Mouse (Mus musculus) T-cell, adult 2 months (primary cell): Measurements from ENCODE around the gene Klhl31.

Experiments used
- DNase-seq: peaks from one replicate; pipeline ENCODE4 v3.0.0; 2022; ENCODE audit warnings: low spot score

The Klhl31 gene

GRCm38 (mm10) chr9:77623318-77624050 is 12.8 kb upstream of the Klhl31 start:
- DNase-seq: no peak

GRCm38 (mm10) chr9:77624171-77624570 is 12.1 kb upstream of the Klhl31 start:
- DNase-seq: no peak

- no peak for DNase-seq
These were observed 7.6 kb upstream of the Klhl31 start for GRCm38 (mm10) chr9:77628676-77629075.

GRCm38 (mm10) chr9:77629708-77630107 is 6.6 kb upstream of the Klhl31 start:
- no peak for DNase-seq

GRCm38 (mm10) chr9:77630764-77631163 is 5.5 kb upstream of the Klhl31 start:
- no peak for DNase-seq

GRCm38 (mm10) chr9:77632432-77632831 is 3.9 kb upstream of the Klhl31 start:
- no peak for DNase-seq

- no peak for DNase-seq
These were observed 297 bp upstream of the Klhl31 start for GRCm38 (mm10) chr9:77636003-77636402.

GRCm38 (mm10) chr9:77637357-77637756 is 1.1 kb downstream of the Klhl31 start:
- no peak for DNase-seq

- DNase-seq: no peak
These were observed 8.9 kb downstream of the Klhl31 start for GRCm38 (mm10) chr9:77645176-77645575.

GRCm38 (mm10) chr9:77651847-77652246 is 15.5 kb downstream of the Klhl31 start:
- no peak for DNase-seq

- no peak for DNase-seq
These were observed 17.6 kb downstream of the Klhl31 start for GRCm38 (mm10) chr9:77653907-77654306.

GRCm38 (mm10) chr9:77655181-77655934 is 19.1 kb downstream of the Klhl31 start:
- peak; percentile 18 for DNase-seq

GRCm38 (mm10) chr9:77655935-77656288 is 19.6 kb downstream of the Klhl31 start:
- peak; percentile 41 for DNase-seq

GRCm38 (mm10) chr9:77662917-77663316 is 26.6 kb downstream of the Klhl31 start:
- DNase-seq: no peak

- DNase-seq: no peak
These were observed 33.8 kb downstream of the Klhl31 start for GRCm38 (mm10) chr9:77670095-77670494.

- DNase-seq: peak; percentile 5
These were observed 34.7 kb downstream of the Klhl31 start for GRCm38 (mm10) chr9:77671004-77671403.

GRCm38 (mm10) chr9:77673218-77673617 is 36.9 kb downstream of the Klhl31 start:
- no peak for DNase-seq

- no peak for DNase-seq
These were observed 37.7 kb downstream of the Klhl31 start for GRCm38 (mm10) chr9:77673986-77674385.

- DNase-seq: no peak
These were observed 48.6 kb downstream of the Klhl31 start for GRCm38 (mm10) chr9:77684938-77685337.

- DNase-seq: no peak
These were observed 49.7 kb downstream of the Klhl31 start for GRCm38 (mm10) chr9:77685825-77686500.

- DNase-seq: no peak
These were observed 56.4 kb downstream of the Klhl31 start for GRCm38 (mm10) chr9:77692707-77693106.

- no peak for DNase-seq
These were observed 57.1 kb downstream of the Klhl31 start for GRCm38 (mm10) chr9:77693405-77693804.

GRCm38 (mm10) chr9:77695586-77695985 is 59.3 kb downstream of the Klhl31 start:
- no peak for DNase-seq
